Mouse (Mus musculus): ENCODE data around the gene Pcgf3. TPM values are rescaled to one million over a fixed set of nuclear protein-coding genes. Genes with fewer than 3 reads are reported as not detected.

The Pcgf3 gene
- polyA plus RNA-seq, 1 experiment, result 3.9 TPM

GRCm38 (mm10) chr5:108549489-108550206 lies 88.6 kb downstream of the Pcgf3 start, which contains the start of gene Cplx1:
TSS of gene Cplx1 (minus strand) at chr5:108550024.
- 6% methylated on average over 50 of the region's 56 CpGs for WGBS
- peaks cover 7% of the 10 kb centered on the region for H3K27me3 ChIP-seq (ENCODE audit: control insufficient read depth, insufficient read depth, low read length)
- no peaks in the 10 kb centered on the region for H3K36me3 ChIP-seq (ENCODE audit: control insufficient read depth, insufficient read depth, low read length)
- DNase-seq (ENCODE audit: low read depth in 1 of 2, low spot score in 2 of 2), result no peak
- H3K4me3 ChIP-seq (ENCODE audit: extremely low read depth, insufficient read depth, insufficient read length), result no peak within 1 kb of the TSS
- no peak for TF ChIP-seq POLR2A (IDR thresholded peaks at IDR 0.05; ENCODE audit: low read depth, low read length)
- no peak for TF ChIP-seq CTCF (IDR thresholded peaks at IDR 0.05; ENCODE audit: extremely low read depth, insufficient read depth, insufficient read length, insufficient replicate concordance)
- no peak within 1 kb of the TSS for H3K27ac ChIP-seq (ENCODE audit: insufficient read depth, low read length)
- H3K4me1 ChIP-seq (ENCODE audit: control insufficient read depth, insufficient read depth, insufficient read length), result no peaks in the 10 kb centered on the region

- H3K27me3 ChIP-seq (ENCODE audit: control insufficient read depth, insufficient read depth, low read length), result peaks cover 9% of the 10 kb centered on the region
- H3K4me3 ChIP-seq (ENCODE audit: extremely low read depth, insufficient read depth, insufficient read length), result no peak overlapping the region
- H3K36me3 ChIP-seq (ENCODE audit: control insufficient read depth, insufficient read depth, low read length), result no peaks in the 10 kb centered on the region
- WGBS, result 14% methylated on average over 16 of the region's 16 CpGs
- no peak for DNase-seq (ENCODE audit: low read depth in 1 of 2, low spot score in 2 of 2)
- H3K27ac ChIP-seq (ENCODE audit: insufficient read depth, low read length), result no peak overlapping the region
- TF ChIP-seq CTCF (IDR thresholded peaks at IDR 0.05; ENCODE audit: extremely low read depth, insufficient read depth, insufficient read length, insufficient replicate concordance) (no peak), POLR2A (IDR thresholded peaks at IDR 0.05; ENCODE audit: low read depth, low read length) (no peak)
- no peaks in the 10 kb centered on the region for H3K4me1 ChIP-seq (ENCODE audit: control insufficient read depth, insufficient read depth, insufficient read length)
Measured at GRCm38 (mm10) chr5:108550207-108550594, 89.2 kb downstream of the Pcgf3 start.

- 75% methylated on average over 1 of the region's 1 CpGs for WGBS
- TF ChIP-seq POLR2A (IDR thresholded peaks at IDR 0.05; ENCODE audit: low read depth, low read length) (no peak), CTCF (IDR thresholded peaks at IDR 0.05; ENCODE audit: extremely low read depth, insufficient read depth, insufficient read length, insufficient replicate concordance) (no peak)
- Histone ChIP-seq H3K4me3 (ENCODE audit: extremely low read depth, insufficient read depth, insufficient read length) (no peak overlapping the region), H3K27me3 (ENCODE audit: control insufficient read depth, insufficient read depth, low read length) (peaks cover 9% of the 10 kb centered on the region), H3K4me1 (ENCODE audit: control insufficient read depth, insufficient read depth, insufficient read length) (no peaks in the 10 kb centered on the region), H3K27ac (ENCODE audit: insufficient read depth, low read length) (no peak overlapping the region), H3K36me3 (ENCODE audit: control insufficient read depth, insufficient read depth, low read length) (no peaks in the 10 kb centered on the region)
- no peak for DNase-seq (ENCODE audit: low read depth in 1 of 2, low spot score in 2 of 2)
Measured at GRCm38 (mm10) chr5:108554041-108554440, 93.0 kb downstream of the Pcgf3 start.

Other genes with a start within 250 kb of the Pcgf3 start
- gene Dr1, start 192.3 kb upstream of the Pcgf3 start, polyA plus RNA-seq (2012; rRNA removed), result 16.0 and 23.5 TPM in 2 replicates
- 2.4 and 2.7 TPM in 2 replicates for gene Pigg, start 148.6 kb upstream of the Pcgf3 start, polyA plus RNA-seq (2012; rRNA removed)
- 1.3 and 1.4 TPM in 2 replicates for gene Gm42517, start 93.3 kb upstream of the Pcgf3 start, polyA plus RNA-seq (2012; rRNA removed)
- gene Pde6b, start 72.8 kb upstream of the Pcgf3 start, polyA plus RNA-seq (2012; rRNA removed), result not detected in 2 replicates
- 18.3 and 18.7 TPM in 2 replicates for gene Atp5k, start 26.8 kb upstream of the Pcgf3 start, polyA plus RNA-seq (2012; rRNA removed)
- gene Mfsd7a, start 12.3 kb upstream of the Pcgf3 start, polyA plus RNA-seq (2012; rRNA removed), result 3.7 and 3.8 TPM in 2 replicates
- 0.05 TPM in 1 of 2 replicates, not detected in the other for gene Cplx1, start 88.8 kb downstream of the Pcgf3 start, polyA plus RNA-seq (2012; rRNA removed)
- 69.2 and 80.0 TPM in 2 replicates for gene Gak, start 168.5 kb downstream of the Pcgf3 start, polyA plus RNA-seq (2012; rRNA removed)
- gene Tmem175, start 168.5 kb downstream of the Pcgf3 start, polyA plus RNA-seq (2012; rRNA removed), result 33.2 and 34.0 TPM in 2 replicates
- 35.8 and 37.1 TPM in 2 replicates for gene Idua, start 199.1 kb downstream of the Pcgf3 start, polyA plus RNA-seq (2012; rRNA removed)
- 18.6 and 21.0 TPM in 2 replicates for gene Dgkq, start 208.4 kb downstream of the Pcgf3 start, polyA plus RNA-seq (2012; rRNA removed)
- gene Slc26a1, start 214.3 kb downstream of the Pcgf3 start, polyA plus RNA-seq (2012; rRNA removed), result 1.0 and 3.1 TPM in 2 replicates
- 10.1 and 12.6 TPM in 2 replicates for gene Fgfrl1, start 231.2 kb downstream of the Pcgf3 start, polyA plus RNA-seq (2012; rRNA removed)